Mouse (Mus musculus): ENCODE measurements at regions not wholly inside any gene's neighbourhood (a gene's known extent, or its start where the extent isn't known, plus 50 kb on each side); places are given as distances from the start of the nearest gene placed in this dataset.

GRCm38 (mm10) chr3:78412669-78413419 lies 873.5 kb downstream of the Rapgef2 start:
- Histone ChIP-seq H3K27ac (ENCODE audit: poor library complexity, severe bottlenecking) (no peak overlapping the region), H3K4me2 (no peak overlapping the region), H3K36me3 (no peaks in the 10 kb centered on the region), H3K4me1 (replicated peaks) (peaks cover 7% of the 10 kb centered on the region), H3K9ac (no peak overlapping the region), H3K4me3 (no peak overlapping the region), H3K27me3 (replicated peaks) (no peaks in the 10 kb centered on the region), H3K9me3 (replicated peaks) (no peaks in the 10 kb centered on the region)
- 13% methylated on average over 5 of the region's 5 CpGs for WGBS
- no peak for ATAC-seq (ENCODE audit: insufficient number of reproducible peaks, low FRiP score)

GRCm38 (mm10) chr3:78411395-78411794 lies 874.9 kb downstream of the Rapgef2 start:
- Histone ChIP-seq H3K27ac (ENCODE audit: poor library complexity, severe bottlenecking) (no peak overlapping the region), H3K27me3 (replicated peaks) (no peaks in the 10 kb centered on the region), H3K36me3 (no peaks in the 10 kb centered on the region), H3K4me3 (no peak overlapping the region), H3K9me3 (replicated peaks) (no peaks in the 10 kb centered on the region), H3K9ac (no peak overlapping the region), H3K4me1 (replicated peaks) (peaks cover 7% of the 10 kb centered on the region), H3K4me2 (no peak overlapping the region)
- no peak for ATAC-seq (ENCODE audit: insufficient number of reproducible peaks, low FRiP score)
- WGBS: 83% methylated on average over 4 of the region's 4 CpGs

GRCm38 (mm10) chr3:78409237-78409636 lies 877.1 kb downstream of the Rapgef2 start:
- 75% methylated on average over 3 of the region's 3 CpGs for WGBS
- ATAC-seq (ENCODE audit: insufficient number of reproducible peaks, low FRiP score): no peak
- no peaks in the 10 kb centered on the region for H3K9me3 ChIP-seq (replicated peaks)

GRCm38 (mm10) chr3:78405760-78406467 lies 880.4 kb downstream of the Rapgef2 start:
- no peak overlapping the region for H3K27ac ChIP-seq (ENCODE audit: poor library complexity, severe bottlenecking)
- no peaks in the 10 kb centered on the region for H3K27me3 ChIP-seq (replicated peaks)
- 0 out of 2 replicates have a peak, but pooled peaks cover 5% of the 10 kb centered on the region for H3K4me1 ChIP-seq (replicated peaks)
- H3K36me3 ChIP-seq: no peaks in the 10 kb centered on the region
- H3K9ac ChIP-seq: no peak overlapping the region
- no peaks in the 10 kb centered on the region for H3K9me3 ChIP-seq (replicated peaks)
- peak overlapping the region; percentile 1; the same call in 1 of the 2 replicates for H3K4me2 ChIP-seq
- H3K4me3 ChIP-seq: no peak overlapping the region
- ATAC-seq (ENCODE audit: insufficient number of reproducible peaks, low FRiP score): no peak
- WGBS: 13% methylated on average over 6 of the region's 6 CpGs

More at GRCm38 (mm10) chr3:78409237-78409636, 877.1 kb downstream of the Rapgef2 start:
- no peak overlapping the region for H3K9ac ChIP-seq
- H3K27me3 ChIP-seq (replicated peaks): no peaks in the 10 kb centered on the region
- peaks cover 12% of the 10 kb centered on the region for H3K4me1 ChIP-seq (replicated peaks)
- no peaks in the 10 kb centered on the region for H3K36me3 ChIP-seq
- no peak overlapping the region for H3K4me3 ChIP-seq
- no peak overlapping the region for H3K4me2 ChIP-seq
- no peak overlapping the region for H3K27ac ChIP-seq (ENCODE audit: poor library complexity, severe bottlenecking)

- Histone ChIP-seq H3K9me3 (replicated peaks) (no peaks in the 10 kb centered on the region), H3K27me3 (replicated peaks) (no peaks in the 10 kb centered on the region), H3K4me2 (no peak overlapping the region), H3K4me3 (no peak overlapping the region), H3K36me3 (no peaks in the 10 kb centered on the region), H3K27ac (ENCODE audit: poor library complexity, severe bottlenecking) (no peak overlapping the region), H3K9ac (no peak overlapping the region), H3K4me1 (replicated peaks) (no peaks in the 10 kb centered on the region)
- 29% methylated on average over 1 of the region's 1 CpGs for WGBS
- ATAC-seq (ENCODE audit: insufficient number of reproducible peaks, low FRiP score): no peak
These were observed 927.9 kb downstream of the Rapgef2 start for GRCm38 (mm10) chr3:78358377-78358776.

DNA sequence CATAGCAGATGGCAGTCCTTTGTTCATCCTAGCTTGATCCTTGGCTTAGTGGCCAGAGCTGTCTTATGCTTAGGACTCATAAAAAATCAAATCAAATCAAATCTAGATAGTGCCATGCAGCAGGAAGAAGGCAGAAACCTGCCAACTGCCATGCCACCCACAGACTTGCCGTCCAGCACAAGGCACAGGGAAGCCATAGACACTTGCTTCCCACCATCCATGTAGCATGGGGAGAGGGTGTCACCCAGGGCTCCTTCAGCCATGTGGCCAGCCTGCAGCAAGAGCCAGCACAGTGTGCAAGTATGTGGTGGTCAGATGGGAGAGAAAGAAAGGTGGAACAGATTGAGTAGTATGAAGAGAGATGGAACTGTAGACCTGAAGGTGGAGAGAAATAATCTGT lies 946.4 kb downstream of the Rapgef2 start:
- 86% methylated on average over 1 of the region's 1 CpGs for WGBS
- H3K9ac ChIP-seq: no peak overlapping the region
- H3K36me3 ChIP-seq: no peaks in the 10 kb centered on the region
- H3K4me3 ChIP-seq: no peak overlapping the region
- no peak for ATAC-seq (ENCODE audit: insufficient number of reproducible peaks, low FRiP score)
- H3K4me1 ChIP-seq (replicated peaks): no peaks in the 10 kb centered on the region
- H3K27ac ChIP-seq (ENCODE audit: poor library complexity, severe bottlenecking): no peak overlapping the region
- no peak overlapping the region for H3K4me2 ChIP-seq
- no peaks in the 10 kb centered on the region for H3K27me3 ChIP-seq (replicated peaks)
- no peaks in the 10 kb centered on the region for H3K9me3 ChIP-seq (replicated peaks)

- Histone ChIP-seq H3K4me3 (no peak overlapping the region), H3K9me3 (replicated peaks) (no peaks in the 10 kb centered on the region), H3K9ac (no peak overlapping the region), H3K4me2 (no peak overlapping the region), H3K4me1 (replicated peaks) (no peaks in the 10 kb centered on the region), H3K36me3 (no peaks in the 10 kb centered on the region), H3K27me3 (replicated peaks) (no peaks in the 10 kb centered on the region), H3K27ac (ENCODE audit: poor library complexity, severe bottlenecking) (no peak overlapping the region)
- no peak for ATAC-seq (ENCODE audit: insufficient number of reproducible peaks, low FRiP score)
- 83% methylated on average over 7 of the region's 7 CpGs for WGBS
These were observed 974.5 kb downstream of the Rapgef2 start for GRCm38 (mm10) chr3:78311630-78312406.

GRCm38 (mm10) chr3:78300506-78300905 lies 985.8 kb downstream of the Rapgef2 start:
- Histone ChIP-seq H3K27me3 (replicated peaks) (no peaks in the 10 kb centered on the region), H3K9me3 (replicated peaks) (no peaks in the 10 kb centered on the region), H3K4me3 (no peak overlapping the region), H3K36me3 (no peaks in the 10 kb centered on the region), H3K27ac (ENCODE audit: poor library complexity, severe bottlenecking) (no peak overlapping the region), H3K4me2 (no peak overlapping the region), H3K4me1 (replicated peaks) (no peaks in the 10 kb centered on the region), H3K9ac (no peak overlapping the region)
- ATAC-seq (ENCODE audit: insufficient number of reproducible peaks, low FRiP score): no peak

DNA sequence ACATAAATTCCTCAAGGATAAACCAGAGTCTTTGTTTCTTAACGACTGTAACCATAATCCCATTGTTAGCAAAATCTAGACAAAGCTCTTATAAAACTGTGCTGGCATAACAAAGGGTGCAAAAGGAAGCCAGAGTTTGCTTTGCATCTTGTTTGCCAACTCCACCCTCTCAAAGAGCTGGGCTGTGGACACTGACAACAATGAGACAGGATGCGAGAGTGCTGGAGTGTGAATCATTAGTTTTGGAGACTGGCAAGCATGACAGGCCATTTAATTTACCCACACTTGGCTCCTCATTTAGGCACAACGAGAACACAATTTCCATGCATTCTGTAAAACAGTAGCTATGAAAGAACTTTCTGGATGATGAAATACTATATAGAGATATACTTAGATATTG lies 994.4 kb downstream of the Rapgef2 start:
- H3K36me3 ChIP-seq: no peaks in the 10 kb centered on the region
- no peak overlapping the region for H3K4me2 ChIP-seq
- 58% methylated on average over 3 of the region's 3 CpGs for whole genome bisulfite sequencing
- ATAC-seq (ENCODE audit: insufficient number of reproducible peaks, low FRiP score): no peak
- H3K9ac ChIP-seq: no peak overlapping the region
- H3K9me3 ChIP-seq (replicated peaks): no peaks in the 10 kb centered on the region
- H3K27me3 ChIP-seq (replicated peaks): no peaks in the 10 kb centered on the region
- H3K4me3 ChIP-seq: no peak overlapping the region
- H3K4me1 ChIP-seq (replicated peaks): no peaks in the 10 kb centered on the region
- H3K27ac ChIP-seq (ENCODE audit: poor library complexity, severe bottlenecking): no peak overlapping the region

DNA sequence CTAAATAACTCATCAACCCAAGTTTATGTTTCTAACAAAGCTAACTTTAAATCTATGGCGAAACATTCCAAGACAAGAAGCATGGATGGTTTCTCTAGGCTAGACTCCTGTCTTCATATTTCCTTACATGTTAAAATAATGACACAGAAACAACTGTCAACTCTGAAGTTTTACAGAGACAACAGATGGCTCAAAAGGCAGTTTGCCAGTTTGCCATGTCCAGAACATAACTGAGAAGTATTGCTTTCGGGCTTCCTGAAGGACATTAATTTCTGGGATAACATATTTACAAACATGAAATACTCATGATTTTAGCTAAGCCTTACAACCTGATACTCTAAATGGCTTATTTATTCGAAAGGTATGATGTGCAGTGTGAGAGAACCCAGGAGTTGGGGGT lies 1002.2 kb downstream of the Rapgef2 start:
- Histone ChIP-seq H3K36me3 (no peaks in the 10 kb centered on the region), H3K27me3 (replicated peaks) (no peaks in the 10 kb centered on the region), H3K4me2 (no peak overlapping the region), H3K4me1 (replicated peaks) (no peaks in the 10 kb centered on the region), H3K9ac (no peak overlapping the region), H3K27ac (ENCODE audit: poor library complexity, severe bottlenecking) (no peak overlapping the region), H3K9me3 (replicated peaks) (no peaks in the 10 kb centered on the region), H3K4me3 (no peak overlapping the region)
- ATAC-seq (ENCODE audit: insufficient number of reproducible peaks, low FRiP score): no peak
- 75% methylated on average over 3 of the region's 3 CpGs for WGBS

DNA sequence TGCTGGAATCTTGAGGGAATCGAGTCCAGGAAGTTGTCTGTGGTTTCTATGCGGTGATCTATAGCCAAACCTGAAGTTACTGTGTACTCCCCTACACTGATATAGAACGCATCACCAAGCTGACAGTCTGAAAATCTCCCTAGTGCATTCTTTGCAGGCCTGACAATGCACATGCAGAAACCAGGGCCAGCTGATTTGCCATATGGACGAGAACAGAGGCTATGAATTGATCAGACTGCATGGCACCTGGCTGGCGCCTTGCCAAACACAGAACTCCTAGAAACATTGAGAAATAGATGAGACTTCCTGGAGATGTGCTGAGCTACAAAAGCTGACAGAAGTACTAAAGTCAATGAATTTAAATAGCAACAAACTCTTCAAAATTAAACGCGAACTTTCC lies 1049.4 kb downstream of the Rapgef2 start:
- Histone ChIP-seq H3K36me3 (no peaks in the 10 kb centered on the region), H3K9ac (no peak overlapping the region), H3K4me3 (no peak overlapping the region), H3K27ac (ENCODE audit: poor library complexity, severe bottlenecking) (no peak overlapping the region), H3K4me2 (no peak overlapping the region), H3K9me3 (replicated peaks) (no peaks in the 10 kb centered on the region), H3K4me1 (replicated peaks) (no peaks in the 10 kb centered on the region), H3K27me3 (replicated peaks) (no peaks in the 10 kb centered on the region)
- 81% methylated on average over 7 of the region's 7 CpGs for WGBS
- no peak for ATAC-seq (ENCODE audit: insufficient number of reproducible peaks, low FRiP score)

Data from heart, embryonic 12.5 days (tissue).